Mouse (Mus musculus) bone marrow macrophage, adult 2 months (primary cell): Measurements from ENCODE around the gene Tsc2. TPM values are rescaled to one million over a fixed set of nuclear protein-coding genes. Genes with fewer than 3 reads are reported as not detected.

Source experiments
- H3K27ac ChIP-seq: 2 replicates; pipeline ENCODE4 v1.5.1; 2012; ENCODE audit warnings: low read depth, low read length; ENCODE audit not compliant: insufficient read depth
- H3K4me1 ChIP-seq: 2 replicates; pipeline ENCODE4 v1.6.1; 2012; ENCODE audit warnings: low read length; ENCODE audit not compliant: control insufficient read depth, insufficient read depth
- H3K4me3 ChIP-seq: 2 replicates; pipeline ENCODE4 v1.5.1; 2012; ENCODE audit warnings: mild to moderate bottlenecking, low read length, moderate library complexity; ENCODE audit not compliant: insufficient read depth
- CTCF ChIP-seq: IDR thresholded peaks from 2 replicates; pipeline ENCODE4 v1.5.1; 2012; ENCODE audit warnings: low read depth, mild to moderate bottlenecking, low read length, moderate library complexity
- POLR2A ChIP-seq: IDR thresholded peaks from 2 replicates; pipeline ENCODE4 v1.6.1; 2012; ENCODE audit warnings: mild to moderate bottlenecking, low read depth, low read length, borderline replicate concordance
- polyA plus RNA-seq: library from polyadenylated mRNA; stranded (reverse); fragments of >200 nt; gene quantifications from 2 replicates; pipeline ENCODE4 v1.2.4, GENCODE M21; 2012; ENCODE audit not compliant: missing spikeins, insufficient read depth, insufficient read length

The Tsc2 gene
- polyA plus RNA-seq, 1 experiment: 62.1 TPM

GRCm38 (mm10) chr17:24561592-24561991 is 70.8 kb downstream of the Tsc2 start:
- Histone ChIP-seq H3K4me3 (no peak overlapping the region), H3K4me1 (peaks cover 34% of the 10 kb centered on the region), H3K27ac (no peak overlapping the region)
- TF ChIP-seq POLR2A (no peak), CTCF (no peak)

GRCm38 (mm10) chr17:24560301-24561028 is 72.0 kb downstream of the Tsc2 start:
- Histone ChIP-seq H3K27ac (no peak overlapping the region), H3K4me1 (peaks cover 42% of the 10 kb centered on the region), H3K4me3 (no peak overlapping the region)
- no peak for TF ChIP-seq POLR2A
- no peak for TF ChIP-seq CTCF

- TF ChIP-seq POLR2A (no peak), CTCF (no peak)
- Histone ChIP-seq H3K4me1 (peaks cover 42% of the 10 kb centered on the region), H3K4me3 (no peak overlapping the region), H3K27ac (no peak overlapping the region)
These were observed 73.3 kb downstream of the Tsc2 start for GRCm38 (mm10) chr17:24559146-24559545.

GRCm38 (mm10) chr17:24558600-24559099 is 73.8 kb downstream of the Tsc2 start:
- Histone ChIP-seq H3K4me1 (peaks cover 40% of the 10 kb centered on the region), H3K4me3 (no peak overlapping the region), H3K27ac (no peak overlapping the region)
- no peak for TF ChIP-seq POLR2A
- no peak for TF ChIP-seq CTCF

GRCm38 (mm10) chr17:24557091-24557490 is 75.3 kb downstream of the Tsc2 start:
- Histone ChIP-seq H3K4me1 (peaks cover 35% of the 10 kb centered on the region), H3K4me3 (no peak overlapping the region), H3K27ac (no peak overlapping the region)
- TF ChIP-seq POLR2A (no peak), CTCF (no peak)

GRCm38 (mm10) chr17:24551050-24551444 is 81.4 kb downstream of the Tsc2 start:
- peak overlapping the region; percentile 84 for H3K4me3 ChIP-seq
- H3K4me1 ChIP-seq: peaks cover 15% of the 10 kb centered on the region
- H3K27ac ChIP-seq: no peak overlapping the region
- TF ChIP-seq CTCF: no peak
- TF ChIP-seq POLR2A: no peak

- peak overlapping the region; percentile 58 for H3K27ac ChIP-seq
These were observed 81.9 kb downstream of the Tsc2 start for GRCm38 (mm10) chr17:24550416-24551049.

GRCm38 (mm10) chr17:24549618-24550415 is 82.6 kb downstream of the Tsc2 start, which contains the start of gene Pkd1:
Gene Pkd1, plus strand, starts transcription at chr17:24549834.
- Histone ChIP-seq H3K4me3 (peak within 1 kb of the TSS; percentile 84), H3K27ac (peak within 1 kb of the TSS; percentile 67), H3K4me1 (peaks cover 12% of the 10 kb centered on the region)
- peak; percentile 7; the same call in 1 of the 2 replicates for TF ChIP-seq POLR2A
- TF ChIP-seq CTCF: no peak

More at GRCm38 (mm10) chr17:24550416-24551049, 81.9 kb downstream of the Tsc2 start:
- TF ChIP-seq POLR2A: no peak
- no peak for TF ChIP-seq CTCF
- peak overlapping the region; percentile 84 for H3K4me3 ChIP-seq
- peaks cover 12% of the 10 kb centered on the region for H3K4me1 ChIP-seq

GRCm38 (mm10) chr17:24548921-24549617 is 83.4 kb downstream of the Tsc2 start:
- Histone ChIP-seq H3K27ac (peak overlapping the region; percentile 67), H3K4me1 (peaks cover 12% of the 10 kb centered on the region), H3K4me3 (peak overlapping the region; percentile 59)
- no peak for TF ChIP-seq CTCF
- TF ChIP-seq POLR2A: no peak
